Mouse (Mus musculus): ENCODE measurements around the gene Loxl1. TPM values are rescaled to one million over a fixed set of nuclear protein-coding genes. Genes with fewer than 3 reads are reported as not detected.

Gene Loxl1
- total and polyA plus RNA-seq, 2 experiments from 2014 or later: 39.2 to 61.7 TPM

DNA sequence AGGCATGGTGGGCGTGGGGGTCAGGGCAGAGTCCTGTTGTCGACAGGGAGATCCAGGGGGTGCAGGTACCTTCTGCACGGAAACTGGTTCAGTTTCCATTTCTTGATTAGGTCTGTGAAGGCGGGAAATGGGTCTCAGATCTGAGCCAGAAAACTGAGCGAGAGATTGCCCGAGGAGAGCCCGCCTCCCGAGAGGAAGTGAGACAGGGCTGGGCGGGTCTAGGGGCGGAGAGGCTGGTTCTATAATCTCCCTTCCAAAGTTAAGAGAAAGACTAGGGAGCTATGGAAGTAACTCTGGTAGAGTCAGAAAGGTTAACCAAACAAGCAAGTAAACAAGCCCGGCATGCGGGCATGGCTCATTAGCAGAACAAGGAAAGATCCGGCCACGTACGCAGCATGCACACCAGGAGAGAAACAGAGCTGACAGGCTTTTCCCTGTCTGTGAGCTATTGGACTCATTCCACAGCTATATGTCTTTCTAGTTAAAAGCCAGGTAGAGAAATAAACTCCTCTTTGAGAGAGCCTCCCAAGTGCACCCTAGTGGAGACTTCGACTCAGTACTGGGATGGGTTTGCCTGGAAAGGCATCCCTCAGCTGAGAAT lies 63.3 kb downstream of the Loxl1 start, which contains the start of gene Pml:
Gene Pml, minus strand, starts transcription at position 195 of the 601 bp plus-strand sequence.
- peak; percentile 83 for DNase-seq (ENCODE audit: low spot score)
- peak within 1 kb of the TSS; percentile 72 for H3K4me3 ChIP-seq (ENCODE audit: low read depth, low read length)
- peak within 1 kb of the TSS; percentile 71 for H3K9ac ChIP-seq (replicated peaks; ENCODE audit: low read depth, low read length)
- WGBS: 0% methylated on average over 16 of the region's 16 CpGs
- H3K4me2 ChIP-seq (ENCODE audit: low read depth, low read length): peak within 1 kb of the TSS; percentile 89
- peaks cover 38% of the 10 kb centered on the region for H3K4me1 ChIP-seq (ENCODE audit: control insufficient read depth, insufficient read depth)
- H3K27ac ChIP-seq (ENCODE audit: low read depth): peak within 1 kb of the TSS; percentile 91
- H3K9me3 ChIP-seq (replicated peaks; ENCODE audit: control insufficient read depth, low read length): no peaks in the 10 kb centered on the region
- ATAC-seq (ENCODE audit: insufficient read depth, low read depth): peak; percentile 62
- 0 out of 2 replicates have a peak, but pooled peaks cover 5% of the 10 kb centered on the region for H3K36me3 ChIP-seq (replicated peaks; ENCODE audit: control insufficient read depth, insufficient read depth, low read length)
- no peaks in the 10 kb centered on the region for H3K27me3 ChIP-seq (ENCODE audit: control insufficient read depth, insufficient read depth, low read length)
- TF ChIP-seq CTCF (IDR thresholded peaks at IDR 0.05; ENCODE audit: low read depth): peak; percentile 19
- no peak for TF ChIP-seq EP300 (IDR thresholded peaks at IDR 0.05; ENCODE audit: low read depth)

- H3K4me1 ChIP-seq (ENCODE audit: control insufficient read depth, insufficient read depth): peaks cover 38% of the 10 kb centered on the region
- H3K36me3 ChIP-seq (replicated peaks; ENCODE audit: control insufficient read depth, insufficient read depth, low read length): 0 out of 2 replicates have a peak, but pooled peaks cover 5% of the 10 kb centered on the region
- TF ChIP-seq CTCF (IDR thresholded peaks at IDR 0.05; ENCODE audit: low read depth) (no peak), EP300 (IDR thresholded peaks at IDR 0.05; ENCODE audit: low read depth) (no peak)
- WGBS: 21% methylated on average over 7 of the region's 7 CpGs
- peak overlapping the region; percentile 89 for H3K4me2 ChIP-seq (ENCODE audit: low read depth, low read length)
- H3K27me3 ChIP-seq (ENCODE audit: control insufficient read depth, insufficient read depth, low read length): no peaks in the 10 kb centered on the region
- H3K9me3 ChIP-seq (replicated peaks; ENCODE audit: control insufficient read depth, low read length): no peaks in the 10 kb centered on the region
- ATAC-seq (ENCODE audit: insufficient read depth, low read depth): no peak
- H3K9ac ChIP-seq (replicated peaks; ENCODE audit: low read depth, low read length): peak overlapping the region; percentile 71
- no peak for DNase-seq (ENCODE audit: low spot score)
- peak overlapping the region; percentile 72 for H3K4me3 ChIP-seq (ENCODE audit: low read depth, low read length)
- H3K27ac ChIP-seq (ENCODE audit: low read depth): peak overlapping the region; percentile 91
Measured at GRCm38 (mm10) chr9:58248746-58249413, 64.1 kb downstream of the Loxl1 start.

DNA sequence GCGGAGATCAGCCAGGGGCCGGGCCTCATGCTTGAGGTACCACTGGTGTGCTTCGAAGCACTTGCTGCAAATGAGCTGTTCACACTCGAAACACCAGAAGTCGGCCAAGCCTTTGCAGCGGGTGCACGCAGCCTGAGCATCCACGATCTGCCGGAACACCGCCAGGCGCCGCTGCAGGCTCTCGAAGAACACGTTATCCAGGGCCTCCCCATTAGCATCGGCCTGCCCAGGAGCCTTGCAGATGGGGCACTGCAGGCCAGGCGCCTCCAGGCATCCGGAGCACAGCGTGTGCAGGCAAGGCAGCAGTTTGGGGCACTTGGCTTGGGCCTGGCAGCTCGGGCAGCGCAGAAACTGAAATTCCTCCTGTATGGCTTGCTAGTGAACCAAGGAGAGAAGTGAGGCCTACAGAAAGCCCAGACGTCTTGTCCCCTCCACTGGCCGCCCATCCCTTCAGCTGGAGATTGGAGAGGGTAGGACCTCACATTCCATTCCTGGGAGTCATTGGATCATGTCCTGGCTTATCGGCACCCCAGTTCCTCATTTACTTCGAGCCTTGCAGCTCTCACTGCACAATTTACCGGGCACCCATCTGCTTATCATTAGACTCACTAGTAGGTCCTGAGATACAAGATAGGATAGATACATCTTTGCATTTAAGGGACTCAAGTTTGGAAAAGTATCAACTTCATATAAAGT lies 65.8 kb downstream of the Loxl1 start:
- ATAC-seq (ENCODE audit: insufficient read depth, low read depth): peak; percentile 77
- DNase-seq (ENCODE audit: low spot score): peak; percentile 85
- Histone ChIP-seq H3K4me1 (ENCODE audit: control insufficient read depth, insufficient read depth) (peaks cover 42% of the 10 kb centered on the region), H3K9ac (replicated peaks; ENCODE audit: low read depth, low read length) (peak overlapping the region; percentile 24; the same call in 1 of the 2 replicates), H3K4me2 (ENCODE audit: low read depth, low read length) (peak overlapping the region; percentile 89), H3K27me3 (ENCODE audit: control insufficient read depth, insufficient read depth, low read length) (no peaks in the 10 kb centered on the region), H3K4me3 (ENCODE audit: low read depth, low read length) (peak overlapping the region; percentile 36), H3K36me3 (replicated peaks; ENCODE audit: control insufficient read depth, insufficient read depth, low read length) (peaks cover 8% of the 10 kb centered on the region; the same call in 1 of the 2 replicates), H3K9me3 (replicated peaks; ENCODE audit: control insufficient read depth, low read length) (no peaks in the 10 kb centered on the region), H3K27ac (ENCODE audit: low read depth) (peak overlapping the region; percentile 76)
- TF ChIP-seq EP300 (IDR thresholded peaks at IDR 0.05; ENCODE audit: low read depth) (no peak), CTCF (IDR thresholded peaks at IDR 0.05; ENCODE audit: low read depth) (peak; percentile 80)
- 5% methylated on average over 25 of the region's 25 CpGs for WGBS

- H3K4me1 ChIP-seq (ENCODE audit: control insufficient read depth, insufficient read depth): peaks cover 44% of the 10 kb centered on the region
- H3K27me3 ChIP-seq (ENCODE audit: control insufficient read depth, insufficient read depth, low read length): no peaks in the 10 kb centered on the region
- no peaks in the 10 kb centered on the region for H3K9me3 ChIP-seq (replicated peaks; ENCODE audit: control insufficient read depth, low read length)
- ATAC-seq (ENCODE audit: insufficient read depth, low read depth) (no peak), DNase-seq (ENCODE audit: low spot score) (no peak)
- H3K4me3 ChIP-seq (ENCODE audit: low read depth, low read length): no peak overlapping the region
- 58% methylated on average over 4 of the region's 4 CpGs for WGBS
- no peak for TF ChIP-seq EP300 (IDR thresholded peaks at IDR 0.05; ENCODE audit: low read depth)
- no peak for TF ChIP-seq CTCF (IDR thresholded peaks at IDR 0.05; ENCODE audit: low read depth)
- H3K4me2 ChIP-seq (ENCODE audit: low read depth, low read length): no peak overlapping the region
- H3K9ac ChIP-seq (replicated peaks; ENCODE audit: low read depth, low read length): no peak overlapping the region
- peaks cover 8% of the 10 kb centered on the region; the same call in 1 of the 2 replicates for H3K36me3 ChIP-seq (replicated peaks; ENCODE audit: control insufficient read depth, insufficient read depth, low read length)
- no peak overlapping the region for H3K27ac ChIP-seq (ENCODE audit: low read depth)
Measured at GRCm38 (mm10) chr9:58246083-58246591, 66.8 kb downstream of the Loxl1 start.

- Histone ChIP-seq H3K36me3 (replicated peaks; ENCODE audit: control insufficient read depth, insufficient read depth, low read length) (peaks cover 8% of the 10 kb centered on the region; the same call in 1 of the 2 replicates), H3K27ac (ENCODE audit: low read depth) (no peak overlapping the region), H3K9ac (replicated peaks; ENCODE audit: low read depth, low read length) (no peak overlapping the region), H3K4me1 (ENCODE audit: control insufficient read depth, insufficient read depth) (peaks cover 27% of the 10 kb centered on the region), H3K27me3 (ENCODE audit: control insufficient read depth, insufficient read depth, low read length) (no peaks in the 10 kb centered on the region), H3K4me3 (ENCODE audit: low read depth, low read length) (no peak overlapping the region), H3K9me3 (replicated peaks; ENCODE audit: control insufficient read depth, low read length) (no peaks in the 10 kb centered on the region), H3K4me2 (ENCODE audit: low read depth, low read length) (no peak overlapping the region)
- no peak for TF ChIP-seq EP300 (IDR thresholded peaks at IDR 0.05; ENCODE audit: low read depth)
- no peak for TF ChIP-seq CTCF (IDR thresholded peaks at IDR 0.05; ENCODE audit: low read depth)
- DNase-seq (ENCODE audit: low spot score) (no peak), ATAC-seq (ENCODE audit: insufficient read depth, low read depth) (no peak)
- WGBS: 70% methylated on average over 6 of the region's 6 CpGs
Measured at GRCm38 (mm10) chr9:58243696-58244095, 69.3 kb downstream of the Loxl1 start.
